Mouse (Mus musculus) natural killer cell, adult 2 months (primary cell): ENCODE data around the gene Gpbp1l1.

ENCODE experiments used
- DNase-seq, 2 experiments: peaks; one replicate each; pipeline ENCODE4 v3.0.0; 2022; ENCODE audit warnings: low spot score in 2 of 2

Gene Gpbp1l1

GRCm38 (mm10) chr4:116635197-116635596, 77.7 kb downstream of the Gpbp1l1 start:
- DNase-seq, result no peak

GRCm38 (mm10) chr4:116638821-116639220, 81.4 kb downstream of the Gpbp1l1 start:
- no peak for DNase-seq

- DNase-seq, result no peak
Observed at GRCm38 (mm10) chr4:116642071-116642470, 84.6 kb downstream of the Gpbp1l1 start.
